Mouse (Mus musculus) midbrain, embryonic 14.5 days (tissue): ENCODE measurements at regions not wholly inside any gene's neighbourhood (a gene's known extent, or its start where the extent isn't known, plus 50 kb on each side); places are given as distances from the start of the nearest gene placed in this dataset.

ENCODE experiments used
- ATAC-seq: fragments of 200-750 bp; cut with Nextera tagmentation; 2 replicates; pipeline ENCODE4 v1.8.0; 2017; ENCODE audit warnings: moderate number of reproducible peaks, moderate library complexity; ENCODE audit not compliant: low FRiP score, low TSS enrichment
- DNase-seq: peaks from one replicate; pipeline ENCODE4 v3.0.0-alpha.2; 2015
- H3K27ac ChIP-seq: fragments of 300-500 bp; sonication (generic); replicated peaks from 2 replicates; pipeline ENCODE4 v1.5.1; 2014; ENCODE audit warnings: mild to moderate bottlenecking, low read depth, low read length, moderate library complexity
- H3K27me3 ChIP-seq: fragments of 300-500 bp; sonication (generic); 2 replicates; pipeline ENCODE4 v1.6.1; 2014; ENCODE audit warnings: low read length, control low read depth, mixed read lengths; ENCODE audit not compliant: control insufficient read depth, insufficient read depth
- H3K36me3 ChIP-seq: fragments of 300-500 bp; sonication (generic); 2 replicates; pipeline ENCODE4 v1.6.1; 2014; ENCODE audit warnings: low read length, control low read depth; ENCODE audit not compliant: control insufficient read depth, insufficient read depth
- H3K4me1 ChIP-seq: fragments of 300-500 bp; sonication (generic); 2 replicates; pipeline ENCODE4 v1.6.1; 2014; ENCODE audit warnings: mild to moderate bottlenecking, antibody characterized with exemption, low read length, control low read depth; ENCODE audit not compliant: control insufficient read depth, insufficient read depth
- H3K4me2 ChIP-seq: fragments of 300-500 bp; sonication (generic); 2 replicates; pipeline ENCODE4 v1.6.1; 2014; ENCODE audit warnings: mild to moderate bottlenecking, low read length, moderate library complexity
- H3K4me3 ChIP-seq: fragments of 300-500 bp; sonication (generic); replicated peaks from 2 replicates; pipeline ENCODE4 v1.5.1; 2014; ENCODE audit warnings: low read depth, low read length
- H3K9ac ChIP-seq: fragments of 300-500 bp; sonication (generic); replicated peaks from 2 replicates; pipeline ENCODE4 v1.6.1; 2014; ENCODE audit warnings: mild to moderate bottlenecking, low read length, moderate library complexity
- H3K9me3 ChIP-seq: fragments of 300-500 bp; sonication (generic); 2 replicates; pipeline ENCODE4 v1.6.1; 2016; ENCODE audit warnings: low read length, control low read depth, mixed read lengths; ENCODE audit not compliant: control insufficient read depth
- WGBS: fragments of 180-500 bp; shearing (Covaris S2); extraction: QIAGEN DNeasy Blood & Tissue Kit; methylation state at CpG from one replicate; pipeline ENCODE4 v1.1.7; 2014; 5-methylcytosine and 5-hydroxymethylcytosine counted together

DNA sequence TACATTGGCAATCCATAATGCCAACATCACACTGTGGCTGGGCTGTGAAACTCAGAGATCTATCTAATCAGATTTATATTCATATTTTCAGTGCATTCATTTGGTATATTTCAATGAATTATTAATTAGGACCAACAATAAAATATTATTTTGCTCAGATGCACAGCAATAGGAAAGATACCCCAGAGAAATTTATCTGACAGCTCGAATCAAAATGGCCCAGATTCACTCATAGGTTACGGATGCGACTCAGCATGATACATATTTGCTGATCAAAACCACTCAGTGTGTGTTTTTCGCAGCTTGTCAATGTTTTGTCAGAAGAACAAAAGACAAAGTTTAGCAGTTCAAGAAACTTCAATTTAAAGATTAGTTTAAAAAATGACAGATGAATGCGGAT lies 1060.6 kb upstream of the Adgrl2 start:
- Histone ChIP-seq H3K36me3 (no peaks in the 10 kb centered on the region), H3K4me2 (no peak overlapping the region), H3K27ac (no peak overlapping the region), H3K27me3 (no peaks in the 10 kb centered on the region), H3K4me3 (no peak overlapping the region), H3K4me1 (no peaks in the 10 kb centered on the region), H3K9me3 (no peaks in the 10 kb centered on the region), H3K9ac (no peak overlapping the region)
- DNase-seq (no peak), ATAC-seq (no peak)
- WGBS = 62% methylated on average over 5 of the region's 5 CpGs

DNA sequence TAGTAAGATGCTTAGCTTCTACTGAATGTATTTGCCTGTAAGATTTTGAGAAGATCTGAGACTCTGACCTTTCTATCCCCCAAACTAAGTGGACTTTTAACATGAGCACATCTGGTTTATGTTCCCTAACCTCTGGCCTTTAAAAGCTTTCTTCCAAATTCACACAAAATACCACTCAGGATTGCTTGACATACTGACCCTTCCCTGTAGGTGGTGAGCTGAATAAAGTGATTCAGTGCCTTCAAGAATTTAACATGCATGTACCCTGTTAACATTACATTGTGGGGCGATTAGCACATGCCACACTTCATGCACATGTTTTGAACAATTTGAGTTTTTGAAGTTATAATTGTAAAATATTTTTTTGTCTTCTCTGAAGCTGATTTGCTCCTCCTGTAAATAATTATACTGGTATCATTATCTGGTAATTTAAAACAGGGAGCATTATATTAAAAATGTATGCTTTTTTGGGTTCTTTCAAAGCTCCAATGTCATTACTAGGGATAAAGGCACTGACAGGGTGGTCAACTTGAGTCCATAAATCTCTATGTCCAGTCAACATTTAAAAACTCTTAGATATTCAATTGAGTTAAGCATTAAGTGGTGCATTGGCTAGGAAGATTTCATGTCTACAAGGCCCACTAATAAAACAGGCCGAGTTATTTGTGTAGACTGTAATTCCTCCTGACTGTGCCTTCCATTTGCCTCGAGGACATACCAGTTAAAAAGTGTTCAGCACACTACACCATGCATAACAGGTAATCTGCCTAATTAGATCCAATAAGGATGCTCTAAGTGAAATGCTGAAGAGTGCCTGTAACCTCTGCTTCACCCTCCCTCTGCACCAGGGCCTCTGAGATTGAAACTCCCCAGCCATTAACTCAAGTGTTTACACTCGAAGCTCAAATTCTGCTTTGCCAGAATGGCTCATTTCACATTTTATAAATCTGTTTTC lies 1059.8 kb upstream of the Adgrl2 start:
- Histone ChIP-seq H3K27me3 (no peaks in the 10 kb centered on the region), H3K9ac (no peak overlapping the region), H3K36me3 (no peaks in the 10 kb centered on the region), H3K4me1 (no peaks in the 10 kb centered on the region), H3K27ac (no peak overlapping the region), H3K4me2 (no peak overlapping the region), H3K4me3 (no peak overlapping the region), H3K9me3 (no peaks in the 10 kb centered on the region)
- no peak for ATAC-seq
- WGBS = 68% methylated on average over 4 of the region's 4 CpGs
- DNase-seq = peak; percentile 14
